Mouse (Mus musculus): Measurements from ENCODE around the gene Dbndd2.

Gene Dbndd2

GRCm38 (mm10) chr2:164497691-164498268 lies 11.9 kb downstream of the Dbndd2 start:
- in situ Hi-C loops (cut with MboI; ENCODE audit: low sequenced_read_pairs) = no loop called here

GRCm38 (mm10) chr2:164499317-164499716 lies 13.4 kb downstream of the Dbndd2 start:
- in situ Hi-C loops (cut with MboI; ENCODE audit: low sequenced_read_pairs) = no loop called here

- in situ Hi-C loops (cut with MboI; ENCODE audit: low sequenced_read_pairs) = no loop called here
Measured at GRCm38 (mm10) chr2:164500511-164500910, 14.6 kb downstream of the Dbndd2 start.

GRCm38 (mm10) chr2:164504919-164505318 lies 19.0 kb downstream of the Dbndd2 start:
- in situ Hi-C loops (cut with MboI; ENCODE audit: low sequenced_read_pairs) = no loop called here

GRCm38 (mm10) chr2:164505619-164506347 lies 19.9 kb downstream of the Dbndd2 start:
- in situ Hi-C loops (cut with MboI; ENCODE audit: low sequenced_read_pairs) = no loop called here

- in situ Hi-C loops (cut with MboI; ENCODE audit: low sequenced_read_pairs) = no loop called here
Measured at GRCm38 (mm10) chr2:164507811-164508210, 21.9 kb downstream of the Dbndd2 start.

- in situ Hi-C loops (cut with MboI; ENCODE audit: low sequenced_read_pairs) = no loop called here
Measured at GRCm38 (mm10) chr2:164510621-164511190, 24.8 kb downstream of the Dbndd2 start.

GRCm38 (mm10) chr2:164512121-164512909 lies 26.4 kb downstream of the Dbndd2 start:
- in situ Hi-C loops (cut with MboI; ENCODE audit: low sequenced_read_pairs) = no loop called here

- in situ Hi-C loops (cut with MboI; ENCODE audit: low sequenced_read_pairs) = no loop called here
Measured at GRCm38 (mm10) chr2:164513389-164513788, 27.5 kb downstream of the Dbndd2 start.

GRCm38 (mm10) chr2:164514916-164515315 lies 29.0 kb downstream of the Dbndd2 start:
- in situ Hi-C loops (cut with MboI; ENCODE audit: low sequenced_read_pairs) = no loop called here

- in situ Hi-C loops (cut with MboI; ENCODE audit: low sequenced_read_pairs) = no loop called here
Measured at GRCm38 (mm10) chr2:164515897-164516296, 30.0 kb downstream of the Dbndd2 start.

- in situ Hi-C loops (cut with MboI; ENCODE audit: low sequenced_read_pairs) = no loop called here
Measured at GRCm38 (mm10) chr2:164516592-164516991, 30.7 kb downstream of the Dbndd2 start.

GRCm38 (mm10) chr2:164517485-164518221 lies 31.7 kb downstream of the Dbndd2 start:
- in situ Hi-C loops (cut with MboI; ENCODE audit: low sequenced_read_pairs) = no loop called here

- in situ Hi-C loops (cut with MboI; ENCODE audit: low sequenced_read_pairs) = no loop called here
Measured at GRCm38 (mm10) chr2:164518266-164519170, 32.6 kb downstream of the Dbndd2 start.

- in situ Hi-C loops (cut with MboI; ENCODE audit: low sequenced_read_pairs) = no loop called here
Measured at GRCm38 (mm10) chr2:164519171-164519526, 33.2 kb downstream of the Dbndd2 start.

- in situ Hi-C loops (cut with MboI; ENCODE audit: low sequenced_read_pairs) = no loop called here
Measured at GRCm38 (mm10) chr2:164520782-164521181, 34.9 kb downstream of the Dbndd2 start.

GRCm38 (mm10) chr2:164521841-164522240 lies 35.9 kb downstream of the Dbndd2 start:
- in situ Hi-C loops (cut with MboI; ENCODE audit: low sequenced_read_pairs) = no loop called here

GRCm38 (mm10) chr2:164522280-164522679 lies 36.4 kb downstream of the Dbndd2 start:
- in situ Hi-C loops (cut with MboI; ENCODE audit: low sequenced_read_pairs) = no loop called here

GRCm38 (mm10) chr2:164523301-164523773 lies 37.4 kb downstream of the Dbndd2 start:
- in situ Hi-C loops (cut with MboI; ENCODE audit: low sequenced_read_pairs) = no loop called here

- in situ Hi-C loops (cut with MboI; ENCODE audit: low sequenced_read_pairs) = loop anchor here (5.0 kb wide), 1 partner anchor 111 kb away; no protein-coding TSS in a partner anchor
Measured at GRCm38 (mm10) chr2:164528557-164528956, 42.7 kb downstream of the Dbndd2 start.
